Mouse (Mus musculus) midbrain, postnatal 0 days (tissue): ENCODE data around the gene Ntan1. TPM values are rescaled to one million over a fixed set of nuclear protein-coding genes. Genes with fewer than 3 reads are reported as not detected.

ENCODE experiments used
- ATAC-seq: fragments of 200-750 bp; cut with Nextera tagmentation; 2 replicates; pipeline ENCODE4 v1.8.0; 2017; ENCODE audit warnings: moderate number of reproducible peaks, mild to moderate bottlenecking, moderate TSS enrichment, moderate library complexity; ENCODE audit not compliant: low FRiP score
- DNase-seq: peaks from one replicate; pipeline ENCODE4 v3.0.0-alpha.2; 2015; ENCODE audit warnings: low spot score
- H3K27ac ChIP-seq: fragments of 300-500 bp; sonication (generic); 2 replicates; pipeline ENCODE4 v1.5.1; 2014; ENCODE audit warnings: low read depth, mild to moderate bottlenecking, low read length, mixed read lengths
- H3K27me3 ChIP-seq: fragments of 300-500 bp; sonication (generic); 2 replicates; pipeline ENCODE4 v1.6.1; 2014; ENCODE audit warnings: low read length, control low read depth, mixed read lengths; ENCODE audit not compliant: insufficient read depth
- H3K36me3 ChIP-seq: fragments of 300-500 bp; sonication (generic); 2 replicates; pipeline ENCODE4 v1.6.1; 2014; ENCODE audit warnings: low read length, control low read depth, mixed read lengths; ENCODE audit not compliant: insufficient read depth
- H3K4me1 ChIP-seq: fragments of 300-500 bp; sonication (generic); 2 replicates; pipeline ENCODE4 v1.6.1; 2014; ENCODE audit warnings: mild to moderate bottlenecking, control low read depth, antibody characterized with exemption, low read length, mixed read lengths; ENCODE audit not compliant: insufficient read depth
- H3K4me2 ChIP-seq: fragments of 300-500 bp; sonication (generic); 2 replicates; pipeline ENCODE4 v1.6.1; 2014; ENCODE audit warnings: low read depth, mild to moderate bottlenecking, low read length, mixed read lengths; ENCODE audit not compliant: poor library complexity, severe bottlenecking
- H3K4me3 ChIP-seq: fragments of 300-500 bp; sonication (generic); 2 replicates; pipeline ENCODE4 v1.5.1; 2014; ENCODE audit warnings: low read depth, mild to moderate bottlenecking, low read length, moderate library complexity
- H3K9ac ChIP-seq: fragments of 300-500 bp; sonication (generic); replicated peaks from 2 replicates; pipeline ENCODE4 v1.6.1; 2014; ENCODE audit warnings: mild to moderate bottlenecking, low read length, moderate library complexity, mixed read lengths; ENCODE audit not compliant: poor library complexity, severe bottlenecking
- H3K9me3 ChIP-seq: fragments of 300-500 bp; sonication (generic); 2 replicates; pipeline ENCODE4 v1.6.1; 2016; ENCODE audit warnings: low read length, control low read depth
- CTCF ChIP-seq: IDR thresholded peaks from 2 replicates; pipeline ENCODE4 v1.5.1; 2016; ENCODE audit warnings: antibody characterized with exemption, mild to moderate bottlenecking
- WGBS: fragments of 180-500 bp; shearing (Covaris S2); extraction: QIAGEN DNeasy Blood & Tissue Kit; methylation state at CpG from one replicate; pipeline ENCODE4 v1.1.7; 2014; 5-methylcytosine and 5-hydroxymethylcytosine counted together
- polyA plus RNA-seq: library from polyadenylated mRNA; unstranded; fragments of >200 nt; fragmentation: Nextera tagmentation; extraction: Ambion mirVana; gene quantifications from 2 replicates; pipeline ENCODE4 v1.2.1, GENCODE M21; 2015
- total RNA-seq: library from RNA; depleted of rRNA; stranded (reverse); fragments of >200 nt; gene quantifications from 2 replicates; pipeline ENCODE4 v1.2.3, GENCODE M21; 2014

The Ntan1 gene
- total and polyA plus RNA-seq, 2 experiments from 2014 or later = 148 to 224 TPM

DNA sequence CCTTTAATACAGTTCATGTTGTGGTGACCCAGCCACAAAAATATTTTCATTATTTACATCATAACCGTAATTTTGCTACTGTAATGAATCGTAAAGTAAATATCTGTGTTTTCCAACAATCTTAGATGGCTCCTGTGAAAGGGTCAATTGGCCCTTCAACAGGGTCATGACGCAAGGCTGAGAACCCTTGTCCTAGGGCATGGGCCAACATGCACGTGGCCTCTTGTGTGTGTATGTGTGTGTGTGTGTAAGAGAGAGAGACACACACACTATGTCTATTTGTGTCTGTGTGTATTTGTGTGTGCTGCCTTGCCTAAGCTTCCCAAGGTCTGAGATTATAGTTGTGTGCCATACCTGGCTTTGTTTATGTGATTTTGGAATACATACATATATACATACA is 11.0 kb upstream of the Ntan1 start:
- DNase-seq (no peak), ATAC-seq (no peak)
- no peak overlapping the region for H3K27ac ChIP-seq
- no peak for TF ChIP-seq CTCF
- peaks cover 66% of the 10 kb centered on the region for H3K36me3 ChIP-seq
- H3K9ac ChIP-seq = no peak overlapping the region
- WGBS = over 99% methylated on average over 4 of the region's 4 CpGs
- H3K4me3 ChIP-seq = no peak overlapping the region
- no peaks in the 10 kb centered on the region for H3K4me1 ChIP-seq
- no peaks in the 10 kb centered on the region for H3K9me3 ChIP-seq
- no peaks in the 10 kb centered on the region for H3K27me3 ChIP-seq
- no peak overlapping the region for H3K4me2 ChIP-seq

GRCm38 (mm10) chr16:13808410-13808809 is 10.2 kb upstream of the Ntan1 start:
- Histone ChIP-seq H3K27ac (no peak overlapping the region), H3K4me3 (no peak overlapping the region), H3K4me2 (no peak overlapping the region), H3K9me3 (no peaks in the 10 kb centered on the region), H3K36me3 (peaks cover 73% of the 10 kb centered on the region), H3K4me1 (no peaks in the 10 kb centered on the region), H3K9ac (no peak overlapping the region), H3K27me3 (no peaks in the 10 kb centered on the region)
- ATAC-seq (no peak), DNase-seq (no peak)
- TF ChIP-seq CTCF = no peak
- WGBS = 96% methylated on average over 7 of the region's 7 CpGs

- ATAC-seq = no peak
- no peak overlapping the region for H3K4me3 ChIP-seq
- WGBS = 95% methylated on average over 6 of the region's 6 CpGs
- no peak overlapping the region for H3K4me2 ChIP-seq
- TF ChIP-seq CTCF = no peak; the same call in 1 of the 2 replicates
- no peak overlapping the region for H3K9ac ChIP-seq
- H3K27me3 ChIP-seq = no peaks in the 10 kb centered on the region
- no peaks in the 10 kb centered on the region for H3K4me1 ChIP-seq
- no peak for DNase-seq
- H3K9me3 ChIP-seq = no peaks in the 10 kb centered on the region
- H3K36me3 ChIP-seq = peaks cover 52% of the 10 kb centered on the region
- H3K27ac ChIP-seq = no peak overlapping the region
These were observed 6.5 kb upstream of the Ntan1 start for GRCm38 (mm10) chr16:13812152-13812551.

GRCm38 (mm10) chr16:13813200-13813599 is 5.4 kb upstream of the Ntan1 start:
- no peaks in the 10 kb centered on the region for H3K27me3 ChIP-seq
- no peak for DNase-seq
- TF ChIP-seq CTCF = no peak
- no peaks in the 10 kb centered on the region for H3K4me1 ChIP-seq
- H3K9ac ChIP-seq = no peak overlapping the region
- H3K4me3 ChIP-seq = no peak overlapping the region
- 95% methylated on average over 3 of the region's 3 CpGs for WGBS
- H3K36me3 ChIP-seq = peaks cover 46% of the 10 kb centered on the region
- H3K9me3 ChIP-seq = no peaks in the 10 kb centered on the region
- H3K4me2 ChIP-seq = no peak overlapping the region
- no peak overlapping the region for H3K27ac ChIP-seq
- no peak for ATAC-seq

GRCm38 (mm10) chr16:13819394-13819743 is 724 bp downstream of the Ntan1 start:
- Histone ChIP-seq H3K4me2 (peak overlapping the region; percentile 73), H3K9ac (peak overlapping the region; percentile 79), H3K36me3 (no peaks in the 10 kb centered on the region), H3K27ac (peak overlapping the region; percentile 97), H3K27me3 (no peaks in the 10 kb centered on the region), H3K4me1 (peaks cover 6% of the 10 kb centered on the region; the same call in 1 of the 2 replicates), H3K9me3 (no peaks in the 10 kb centered on the region), H3K4me3 (peak overlapping the region; percentile 84)
- ATAC-seq (peak; percentile 33; the same call in 1 of the 2 replicates), DNase-seq (no peak)
- WGBS = under 1% methylated on average over 35 of the region's 36 CpGs
- no peak for TF ChIP-seq CTCF

DNA sequence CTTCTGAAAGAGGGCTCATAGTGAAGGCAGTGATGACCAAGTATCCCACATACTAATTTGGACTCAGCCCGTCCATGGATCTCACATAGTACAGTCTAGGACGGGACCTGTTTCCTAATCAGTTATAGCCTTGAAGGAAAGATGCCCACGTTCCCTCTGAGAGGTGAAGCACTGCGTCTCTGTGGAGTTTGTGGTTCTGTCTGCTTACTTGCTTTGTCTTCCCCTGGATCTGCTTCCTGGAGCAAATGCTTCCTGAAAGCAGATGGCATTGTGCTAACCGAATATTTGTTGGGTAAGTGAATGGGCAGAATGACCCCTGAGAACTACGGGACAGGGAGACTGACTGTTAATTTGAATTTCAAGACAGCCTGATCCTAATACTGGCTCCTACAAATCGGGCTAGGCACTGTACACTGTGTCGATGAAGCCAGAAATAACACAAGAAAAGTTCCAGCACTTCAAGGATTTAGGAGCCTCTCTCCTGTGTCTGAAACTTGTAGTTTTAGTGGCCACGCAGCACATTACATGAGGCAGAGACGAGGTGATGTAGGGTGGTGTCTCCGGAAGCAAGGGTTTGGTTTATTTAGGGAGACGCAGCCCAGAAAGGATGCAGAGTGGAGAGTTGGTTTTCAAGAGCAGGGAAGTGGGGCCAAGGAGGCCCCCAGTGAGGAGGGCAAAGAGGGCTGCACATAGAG is 1.3 kb downstream of the Ntan1 start:
- DNase-seq (peak; percentile 20), ATAC-seq (no peak)
- H3K9ac ChIP-seq = peak overlapping the region; percentile 79
- peak overlapping the region; percentile 73 for H3K4me2 ChIP-seq
- peaks cover 6% of the 10 kb centered on the region; the same call in 1 of the 2 replicates for H3K4me1 ChIP-seq
- H3K4me3 ChIP-seq = peak overlapping the region; percentile 84
- TF ChIP-seq CTCF = no peak
- peak overlapping the region; percentile 97 for H3K27ac ChIP-seq
- no peaks in the 10 kb centered on the region for H3K9me3 ChIP-seq
- WGBS = 33% methylated on average over 12 of the region's 12 CpGs
- no peaks in the 10 kb centered on the region for H3K27me3 ChIP-seq
- H3K36me3 ChIP-seq = 0 out of 2 replicates have a peak, but pooled peaks cover 2% of the 10 kb centered on the region
